Mouse (Mus musculus) hindbrain, embryonic 15.5 days (tissue): ENCODE results near the gene Man1a. TPM values are rescaled to one million over a fixed set of nuclear protein-coding genes. Genes with fewer than 3 reads are reported as not detected.

Experiments used
- ATAC-seq: fragments of 200-750 bp; cut with Nextera tagmentation; 2 replicates; pipeline ENCODE4 v1.8.0; 2017; ENCODE audit warnings: low read depth, moderate number of reproducible peaks, moderate TSS enrichment; ENCODE audit not compliant: low FRiP score
- H3K27ac ChIP-seq: fragments of 300-500 bp; sonication (generic); replicated peaks from 2 replicates; pipeline ENCODE4 v1.5.1; 2015; ENCODE audit warnings: mild to moderate bottlenecking, inconsistent platforms
- H3K27me3 ChIP-seq: fragments of 300-500 bp; sonication (generic); 2 replicates; pipeline ENCODE4 v1.6.1; 2015; ENCODE audit warnings: control low read depth, inconsistent platforms
- H3K36me3 ChIP-seq: fragments of 300-500 bp; sonication (generic); 2 replicates; pipeline ENCODE4 v1.6.1; 2015; ENCODE audit warnings: control low read depth, inconsistent platforms
- H3K4me1 ChIP-seq: fragments of 300-500 bp; sonication (generic); replicated peaks from 2 replicates; pipeline ENCODE4 v1.6.1; 2015; ENCODE audit warnings: control low read depth, inconsistent platforms
- H3K4me2 ChIP-seq: fragments of 300-500 bp; sonication (generic); 2 replicates; pipeline ENCODE4 v1.6.1; 2015; ENCODE audit warnings: moderate library complexity, mild to moderate bottlenecking, inconsistent platforms
- H3K4me3 ChIP-seq: fragments of 300-500 bp; sonication (generic); 2 replicates; pipeline ENCODE4 v1.5.1; 2015; ENCODE audit warnings: mild to moderate bottlenecking, inconsistent platforms
- H3K9ac ChIP-seq: fragments of 300-500 bp; sonication (generic); 2 replicates; pipeline ENCODE4 v1.6.1; 2015; ENCODE audit warnings: inconsistent platforms
- H3K9me3 ChIP-seq: fragments of 300-500 bp; sonication (generic); 2 replicates; pipeline ENCODE4 v1.6.1; 2016; ENCODE audit warnings: control low read depth, inconsistent platforms
- WGBS: fragments of 180-500 bp; shearing (Covaris S2); methylation state at CpG from one replicate; pipeline ENCODE4 v1.1.7; 2015; 5-methylcytosine and 5-hydroxymethylcytosine counted together
- polyA plus RNA-seq: library from polyadenylated mRNA; unstranded; fragments of >200 nt; fragmentation: Nextera tagmentation; extraction: Ambion mirVana; gene quantifications from 2 replicates; pipeline ENCODE4 v1.2.1, GENCODE M21; 2015

Man1a gene
- polyA plus RNA-seq, 1 experiment from 2014 or later = 4.8 TPM

DNA sequence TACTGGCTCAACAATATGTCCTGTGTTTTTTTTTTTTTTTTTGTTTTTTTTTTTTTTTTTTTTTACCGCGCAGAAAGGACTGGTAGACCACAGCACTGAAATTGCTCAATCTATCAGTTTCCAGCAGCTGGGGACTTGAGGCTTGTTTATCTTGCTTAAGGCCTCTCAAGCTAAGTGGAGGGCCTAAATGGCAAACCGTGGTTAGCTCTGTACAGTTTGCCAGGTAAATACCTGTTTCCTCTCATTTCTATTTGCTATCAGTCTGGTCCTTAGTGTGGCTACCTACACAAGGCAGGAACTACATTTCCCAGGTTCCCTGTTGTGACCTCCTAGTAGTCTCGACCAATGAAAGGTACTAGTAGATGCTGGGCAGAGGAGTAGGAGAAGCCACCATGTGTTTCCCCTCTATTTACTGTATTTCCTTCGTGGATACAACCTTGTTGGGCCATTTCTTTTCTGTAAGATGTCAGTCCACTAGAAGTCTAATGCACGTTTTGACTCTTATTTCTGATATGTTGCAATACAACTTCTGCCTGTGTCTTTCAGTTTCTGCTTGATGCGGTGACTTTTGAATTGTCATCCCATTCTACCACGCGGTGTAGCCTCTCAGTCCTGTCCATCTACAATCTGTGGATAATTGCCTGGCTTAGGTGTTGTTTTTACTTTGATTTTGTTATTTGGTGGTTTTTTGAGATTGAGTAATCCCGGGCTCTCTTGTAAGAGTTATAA is 187.9 kb downstream of the Man1a start:
- H3K27ac ChIP-seq = no peak overlapping the region
- H3K9ac ChIP-seq = no peak overlapping the region
- no peaks in the 10 kb centered on the region for H3K27me3 ChIP-seq
- H3K4me2 ChIP-seq = no peak overlapping the region
- ATAC-seq = no peak
- H3K4me1 ChIP-seq = no peaks in the 10 kb centered on the region
- H3K9me3 ChIP-seq = no peaks in the 10 kb centered on the region
- WGBS = 87% methylated on average over 10 of the region's 10 CpGs
- no peak overlapping the region for H3K4me3 ChIP-seq
- H3K36me3 ChIP-seq = no peaks in the 10 kb centered on the region

DNA sequence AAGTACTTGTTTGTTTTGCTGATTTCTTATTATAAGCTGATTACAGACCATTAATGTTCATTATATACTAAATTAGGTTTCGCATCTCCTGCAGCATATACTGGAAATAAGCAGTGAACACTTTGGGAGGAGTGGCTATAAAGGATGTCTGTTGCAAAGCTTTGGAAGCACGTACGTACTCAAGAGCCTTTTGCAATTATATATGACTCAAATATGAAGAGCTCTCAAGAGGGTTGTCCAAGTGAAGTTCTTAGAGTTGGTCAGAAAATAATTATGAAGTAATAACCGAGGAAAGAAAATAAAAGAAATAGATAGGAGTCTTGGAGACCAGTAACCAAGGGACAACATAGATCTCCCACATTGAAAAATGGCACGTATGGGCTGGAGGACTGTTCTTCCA is 189.9 kb downstream of the Man1a start:
- no peak for ATAC-seq
- Histone ChIP-seq H3K9ac (no peak overlapping the region), H3K4me2 (no peak overlapping the region), H3K4me3 (no peak overlapping the region), H3K27me3 (no peaks in the 10 kb centered on the region), H3K36me3 (no peaks in the 10 kb centered on the region), H3K4me1 (no peaks in the 10 kb centered on the region), H3K27ac (no peak overlapping the region), H3K9me3 (no peaks in the 10 kb centered on the region)
- WGBS = 81% methylated on average over 5 of the region's 5 CpGs

DNA sequence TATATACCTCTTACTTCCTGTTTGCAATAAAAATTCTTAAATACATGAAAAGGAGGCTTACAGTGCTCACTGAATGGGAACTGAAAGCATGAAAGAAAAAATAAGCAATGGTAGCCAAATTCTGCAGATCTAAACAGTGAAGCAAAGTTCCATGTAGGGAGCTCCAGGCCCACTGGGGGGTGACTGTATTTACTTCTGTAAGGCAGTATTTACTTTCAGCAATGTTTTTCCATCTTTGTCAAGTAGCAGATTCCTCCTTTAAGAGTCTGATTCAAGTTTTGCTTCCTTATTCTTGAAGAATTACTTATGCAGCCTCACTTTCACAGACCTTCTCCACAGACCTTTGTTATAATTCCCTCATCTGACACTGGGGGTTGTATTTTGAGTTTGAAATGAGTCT is 195.1 kb downstream of the Man1a start:
- H3K9me3 ChIP-seq = no peaks in the 10 kb centered on the region
- H3K4me2 ChIP-seq = no peak overlapping the region
- no peak overlapping the region for H3K27ac ChIP-seq
- H3K9ac ChIP-seq = no peak overlapping the region
- no peaks in the 10 kb centered on the region for H3K4me1 ChIP-seq
- no peak overlapping the region for H3K4me3 ChIP-seq
- no peak for ATAC-seq
- H3K27me3 ChIP-seq = no peaks in the 10 kb centered on the region
- H3K36me3 ChIP-seq = no peaks in the 10 kb centered on the region

GRCm38 (mm10) chr10:53875896-53876295 is 200.5 kb downstream of the Man1a start:
- no peaks in the 10 kb centered on the region for H3K36me3 ChIP-seq
- no peak overlapping the region for H3K27ac ChIP-seq
- H3K9ac ChIP-seq = no peak overlapping the region

GRCm38 (mm10) chr10:53874191-53874590 is 202.2 kb downstream of the Man1a start:
- Histone ChIP-seq H3K4me2 (no peak overlapping the region), H3K36me3 (no peaks in the 10 kb centered on the region), H3K9ac (no peak overlapping the region), H3K27ac (no peak overlapping the region), H3K9me3 (no peaks in the 10 kb centered on the region), H3K4me1 (no peaks in the 10 kb centered on the region), H3K4me3 (no peak overlapping the region), H3K27me3 (no peaks in the 10 kb centered on the region)
- ATAC-seq = no peak
- WGBS = 69% methylated on average over 3 of the region's 3 CpGs

More at GRCm38 (mm10) chr10:53875896-53876295, 200.5 kb downstream of the Man1a start:
- Histone ChIP-seq H3K27me3 (no peaks in the 10 kb centered on the region), H3K4me2 (no peak overlapping the region), H3K9me3 (no peaks in the 10 kb centered on the region), H3K4me1 (no peaks in the 10 kb centered on the region), H3K4me3 (no peak overlapping the region)
- no peak for ATAC-seq
- WGBS = 86% methylated on average over 4 of the region's 4 CpGs

DNA sequence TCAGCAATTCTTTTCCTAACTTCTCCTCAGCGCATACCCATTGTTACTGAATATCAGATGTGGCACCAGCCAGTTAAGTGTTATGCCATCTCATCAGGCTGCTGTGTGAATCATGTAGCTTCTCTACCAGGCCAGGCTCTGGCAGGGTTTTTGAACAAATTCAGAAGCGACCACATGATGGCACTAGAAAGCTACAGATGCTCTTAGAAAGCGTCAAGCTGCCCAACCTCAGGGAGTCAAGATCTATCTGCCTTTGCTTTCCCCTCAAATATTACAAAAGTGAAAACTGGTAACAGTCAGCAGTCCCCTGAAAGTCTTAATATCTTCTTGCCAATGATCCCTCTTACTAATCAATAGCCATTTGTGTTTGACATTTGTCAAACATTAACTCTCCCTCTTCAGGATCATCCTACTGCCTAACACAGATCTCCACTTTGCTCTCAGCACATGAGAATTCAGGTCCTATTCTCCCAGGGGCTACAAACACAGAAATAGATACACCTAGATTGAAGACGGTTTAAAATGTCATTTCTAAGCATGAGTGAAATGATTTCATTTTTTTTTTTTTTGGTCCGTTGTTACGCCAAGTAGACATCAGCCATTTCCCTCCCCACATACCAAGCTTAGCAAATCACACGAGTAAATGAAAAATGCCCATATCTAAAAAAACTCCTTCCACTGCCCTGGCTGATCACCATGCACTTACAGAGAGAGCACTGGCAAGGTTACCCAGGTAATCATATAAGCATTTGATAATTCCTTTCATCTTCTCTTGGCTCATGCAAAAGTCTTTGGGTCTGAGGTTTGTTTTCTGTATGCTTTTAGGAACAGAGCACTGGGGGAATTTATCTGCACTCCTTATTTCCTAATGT is 212.7 kb downstream of the Man1a start:
- Histone ChIP-seq H3K4me3 (no peak overlapping the region), H3K4me2 (no peak overlapping the region)

GRCm38 (mm10) chr10:53859879-53860278 is 216.5 kb downstream of the Man1a start:
- Histone ChIP-seq H3K27ac (no peak overlapping the region), H3K9me3 (no peaks in the 10 kb centered on the region), H3K4me2 (no peak overlapping the region), H3K4me3 (no peak overlapping the region), H3K27me3 (no peaks in the 10 kb centered on the region), H3K9ac (no peak overlapping the region), H3K36me3 (no peaks in the 10 kb centered on the region), H3K4me1 (peaks cover 4% of the 10 kb centered on the region; the same call in 1 of the 2 replicates)
- WGBS = 87% methylated on average over 1 of the region's 1 CpGs
- no peak for ATAC-seq

More for the DNA sequence above, 212.7 kb downstream of the Man1a start:
- Histone ChIP-seq H3K9ac (no peak overlapping the region), H3K4me1 (peaks cover 4% of the 10 kb centered on the region; the same call in 1 of the 2 replicates), H3K36me3 (no peaks in the 10 kb centered on the region), H3K9me3 (no peaks in the 10 kb centered on the region), H3K27me3 (no peaks in the 10 kb centered on the region), H3K27ac (no peak overlapping the region)
- 44% methylated on average over 7 of the region's 7 CpGs for WGBS
- peak; percentile 94 for ATAC-seq

- no peaks in the 10 kb centered on the region for H3K36me3 ChIP-seq
- WGBS = 89% methylated on average over 3 of the region's 3 CpGs
- no peak overlapping the region for H3K27ac ChIP-seq
- no peak overlapping the region for H3K4me3 ChIP-seq
- H3K4me1 ChIP-seq = peaks cover 3% of the 10 kb centered on the region; the same call in 1 of the 2 replicates
- no peak overlapping the region for H3K4me2 ChIP-seq
- H3K27me3 ChIP-seq = no peaks in the 10 kb centered on the region
- no peak overlapping the region for H3K9ac ChIP-seq
- H3K9me3 ChIP-seq = no peaks in the 10 kb centered on the region
- no peak for ATAC-seq
Observed at GRCm38 (mm10) chr10:53859224-53859623, 217.2 kb downstream of the Man1a start.
